Mouse (Mus musculus) spleen, adult 2 months (tissue): ENCODE results near the gene Tinagl1.

Source experiments
- CTCF ChIP-seq: fragments of 200-500 bp; IDR thresholded peaks from 2 replicates; pipeline ENCODE4 v1.5.1; 2011; ENCODE audit warnings: mild to moderate bottlenecking, inconsistent platforms; ENCODE audit not compliant: insufficient read depth, insufficient read length, insufficient replicate concordance; ENCODE audit errors: extremely low read depth
- POLR2A ChIP-seq: fragments of 200-500 bp; IDR thresholded peaks from 2 replicates; pipeline ENCODE4 v1.6.1; 2011; ENCODE audit warnings: low read depth, low read length, inconsistent platforms

DNA sequence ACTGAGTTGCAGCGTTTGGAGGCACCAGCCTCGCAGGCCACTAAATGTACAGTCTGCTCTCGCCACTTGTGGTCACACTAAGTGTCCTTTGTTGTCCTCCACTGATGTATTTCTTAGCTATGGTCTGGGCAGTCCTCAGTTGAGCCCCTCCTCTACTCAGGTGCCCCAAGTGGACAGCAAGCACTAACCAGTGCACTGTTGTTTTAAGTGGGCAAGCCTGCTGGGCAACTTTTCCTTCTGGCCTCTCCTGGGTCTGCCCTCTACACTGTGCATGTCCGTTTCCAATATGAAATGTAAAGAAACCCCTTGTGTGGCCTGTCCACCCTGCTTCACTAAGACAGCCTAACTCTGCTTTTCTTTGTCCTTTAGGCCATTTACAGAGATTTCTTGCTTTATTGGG, 50.8 kb downstream of the Tinagl1 start:
- TF ChIP-seq CTCF = no peak
- no peak for TF ChIP-seq POLR2A
